Mouse (Mus musculus) mouse trophoblast stem cell (cell line): ENCODE data around the gene Tsga13.

Experiments
- in situ Hi-C, 2 experiments: fragments of 300-500 bp; cut with MseI, MboI; formaldehyde crosslinking; loops; 2 replicates in 1 of 2; 3 replicates in 1 of 2; pipeline ENCODE4 v1.15.1; 2025

The Tsga13 gene

GRCm38 (mm10) chr6:30915473-30915872, at the start of gene Tsga13:
TSS of gene Tsga13 (minus strand) at chr6:30915573.
- in situ Hi-C loops: no loop called here

- in situ Hi-C loops: no loop called here
Measured at GRCm38 (mm10) chr6:30958736-30959540, 43.6 kb upstream of the Tsga13 start, which contains the start of gene Klf14. TSS of gene Klf14 (minus strand) at chr6:30959078.

GRCm38 (mm10) chr6:30957784-30958735, 42.7 kb upstream of the Tsga13 start:
- in situ Hi-C loops: no loop called here

- in situ Hi-C loops: no loop called here
Measured at GRCm38 (mm10) chr6:30939264-30939663, 23.9 kb upstream of the Tsga13 start.

GRCm38 (mm10) chr6:30922821-30923220, 7.4 kb upstream of the Tsga13 start:
- in situ Hi-C loops: no loop called here

GRCm38 (mm10) chr6:30921826-30922225, 6.5 kb upstream of the Tsga13 start:
- in situ Hi-C loops: no loop called here

- in situ Hi-C loops: no loop called here
Measured at GRCm38 (mm10) chr6:30920834-30921675, 5.7 kb upstream of the Tsga13 start.

- in situ Hi-C loops: no loop called here
Measured at GRCm38 (mm10) chr6:30907970-30908369, 7.4 kb downstream of the Tsga13 start.

- in situ Hi-C loops: no loop called here
Measured at GRCm38 (mm10) chr6:30904911-30905310, 10.5 kb downstream of the Tsga13 start.

GRCm38 (mm10) chr6:30904033-30904432, 11.3 kb downstream of the Tsga13 start:
- in situ Hi-C loops: no loop called here

GRCm38 (mm10) chr6:30897520-30897919, 17.9 kb downstream of the Tsga13 start:
- in situ Hi-C loops: no loop called here

- in situ Hi-C loops: no loop called here
Measured at GRCm38 (mm10) chr6:30896986-30897327, 18.4 kb downstream of the Tsga13 start.

GRCm38 (mm10) chr6:30896195-30896985, 19.0 kb downstream of the Tsga13 start, which contains the start of gene Copg2:
TSS of gene Copg2 (minus strand) at chr6:30896794.
- in situ Hi-C loops: no loop called here

- in situ Hi-C loops: no loop called here
Measured at GRCm38 (mm10) chr6:30895819-30896194, 19.6 kb downstream of the Tsga13 start.

- in situ Hi-C loops: no loop called here
Measured at GRCm38 (mm10) chr6:30893081-30893480, 22.3 kb downstream of the Tsga13 start.

- in situ Hi-C loops: no loop called here
Measured at GRCm38 (mm10) chr6:30891761-30892160, 23.6 kb downstream of the Tsga13 start.

- in situ Hi-C loops: no loop called here
Measured at GRCm38 (mm10) chr6:30884856-30885255, 30.5 kb downstream of the Tsga13 start.

- in situ Hi-C loops: no loop called here
Measured at GRCm38 (mm10) chr6:30883491-30883890, 31.9 kb downstream of the Tsga13 start.

GRCm38 (mm10) chr6:30876661-30877060, 38.7 kb downstream of the Tsga13 start:
- in situ Hi-C loops: no loop called here

GRCm38 (mm10) chr6:30866501-30866900, 48.9 kb downstream of the Tsga13 start:
- in situ Hi-C loops: no loop called here
